Mouse (Mus musculus) limb, embryonic 14.5 days (tissue): ENCODE results near the gene Olfr749. TPM values are rescaled to one million over a fixed set of nuclear protein-coding genes. Genes with fewer than 3 reads are reported as not detected.

Experiments
- ATAC-seq: fragments of 200-750 bp; cut with Nextera tagmentation; 2 replicates; pipeline ENCODE4 v1.8.0; 2017; ENCODE audit warnings: low read depth, moderate number of reproducible peaks, moderate TSS enrichment; ENCODE audit not compliant: low FRiP score
- DNase-seq: peaks from one replicate; pipeline ENCODE4 v3.0.0-alpha.2; 2015; ENCODE audit warnings: low spot score
- H3K27ac ChIP-seq: fragments of 300-500 bp; sonication (generic); replicated peaks from 2 replicates; pipeline ENCODE4 v1.5.1; 2014; ENCODE audit warnings: low read depth, mild to moderate bottlenecking, low read length, moderate library complexity, mixed read lengths
- H3K27me3 ChIP-seq: fragments of 300-500 bp; sonication (generic); 2 replicates; pipeline ENCODE4 v1.6.1; 2014; ENCODE audit warnings: low read length, mixed read lengths; ENCODE audit not compliant: control insufficient read depth, insufficient read depth
- H3K36me3 ChIP-seq: fragments of 300-500 bp; sonication (generic); 2 replicates; pipeline ENCODE4 v1.6.1; 2014; ENCODE audit warnings: mild to moderate bottlenecking, low read length, moderate library complexity, mixed read lengths; ENCODE audit not compliant: control insufficient read depth, insufficient read depth
- H3K4me1 ChIP-seq: fragments of 300-500 bp; sonication (generic); 2 replicates; pipeline ENCODE4 v1.6.1; 2014; ENCODE audit warnings: antibody characterized with exemption, low read length, mixed read lengths; ENCODE audit not compliant: control insufficient read depth, insufficient read depth
- H3K4me2 ChIP-seq: fragments of 300-500 bp; sonication (generic); replicated peaks from 2 replicates; pipeline ENCODE4 v1.6.1; 2014; ENCODE audit warnings: low read depth, mild to moderate bottlenecking, low read length, moderate library complexity; ENCODE audit not compliant: severe bottlenecking
- H3K4me3 ChIP-seq: fragments of 300-500 bp; sonication (generic); replicated peaks from 2 replicates; pipeline ENCODE4 v1.5.1; 2014; ENCODE audit warnings: low read length
- H3K9ac ChIP-seq: fragments of 300-500 bp; sonication (generic); 2 replicates; pipeline ENCODE4 v1.6.1; 2014; ENCODE audit warnings: mild to moderate bottlenecking, low read depth, low read length, moderate library complexity; ENCODE audit not compliant: severe bottlenecking
- H3K9me3 ChIP-seq: fragments of 300-500 bp; sonication (generic); 2 replicates; pipeline ENCODE4 v1.6.1; 2016; ENCODE audit warnings: low read length; ENCODE audit not compliant: control insufficient read depth
- POLR2A ChIP-seq: fragments of 200-500 bp; IDR thresholded peaks from 2 replicates; pipeline ENCODE4 v1.8.0; 2012; ENCODE audit warnings: inconsistent platforms, mild to moderate bottlenecking, moderate library complexity, borderline replicate concordance; ENCODE audit not compliant: insufficient read depth, insufficient read length; ENCODE audit errors: extremely low read depth
- WGBS: fragments of 180-500 bp; shearing (Covaris S2); extraction: QIAGEN DNeasy Blood & Tissue Kit; methylation state at CpG from one replicate; pipeline ENCODE4 v1.1.7; 2014; 5-methylcytosine and 5-hydroxymethylcytosine counted together
- polyA plus RNA-seq, 2 experiments: library from polyadenylated mRNA; depleted of rRNA in 1 of 2; stranded (reverse) in 1 of 2; unstranded in 1 of 2; fragments of >200 nt; fragmentation: Nextera tagmentation in 1 of 2; extraction: Ambion mirVana in 1 of 2; gene quantifications; 2 replicates each; pipeline versions ENCODE4 v1.2.1 to v1.2.3; 2012 to 2014

Gene Olfr749
- polyA plus RNA-seq, 2 experiments = not detected

DNA sequence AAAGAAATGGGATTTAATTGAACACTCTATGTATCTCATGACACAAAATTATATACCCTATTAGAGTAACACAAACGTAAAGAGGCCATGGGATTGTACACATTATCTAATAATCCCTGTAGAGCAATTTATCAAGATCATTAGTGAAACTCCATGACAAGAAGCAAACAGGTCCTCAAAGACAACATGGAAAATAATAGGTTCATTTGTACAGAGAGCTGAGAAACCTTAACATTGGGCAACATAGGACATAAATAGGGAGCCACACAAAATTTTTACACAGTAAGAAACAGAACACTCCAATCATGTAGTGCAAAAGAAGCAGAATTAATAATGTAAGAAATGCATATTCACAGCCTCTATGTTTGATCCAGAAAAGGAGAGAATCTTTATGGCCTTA, 37.8 kb downstream of the Olfr749 start, which contains the start of gene Olfr748:
Olfr748 (plus strand) TSS at position 301 of the 400 bp plus-strand sequence.
- no peak within 1 kb of the TSS for H3K27ac ChIP-seq
- no peak within 1 kb of the TSS for H3K4me3 ChIP-seq
- DNase-seq (no peak), ATAC-seq (no peak)
- no peaks in the 10 kb centered on the region for H3K4me1 ChIP-seq
- H3K27me3 ChIP-seq = no peaks in the 10 kb centered on the region
- H3K36me3 ChIP-seq = no peaks in the 10 kb centered on the region
- no peak within 1 kb of the TSS for H3K9ac ChIP-seq
- no peak for TF ChIP-seq POLR2A
- 78% methylated on average over 1 of the region's 1 CpGs for WGBS
- H3K4me2 ChIP-seq = no peak within 1 kb of the TSS
- no peaks in the 10 kb centered on the region for H3K9me3 ChIP-seq

DNA sequence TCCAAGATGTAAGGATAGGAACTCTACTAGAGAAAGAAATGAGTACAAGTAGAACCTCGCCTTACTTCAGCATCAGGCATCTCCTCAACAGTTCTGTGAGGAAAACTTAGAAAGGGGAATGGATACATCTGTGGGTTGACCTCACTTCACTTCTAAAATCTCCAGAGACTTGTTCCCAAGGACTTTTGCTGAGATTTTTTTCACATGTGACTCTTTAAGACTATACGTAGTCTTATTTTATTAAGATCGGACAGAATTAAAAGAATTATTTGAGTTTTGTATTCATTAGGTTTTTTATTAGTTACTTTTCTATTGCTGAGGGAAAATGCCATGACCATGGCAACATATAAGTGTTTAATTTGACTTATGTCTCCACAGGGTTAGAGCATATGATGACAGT, 51.8 kb downstream of the Olfr749 start, which contains the start of gene Olfr747:
Olfr747 (minus strand) TSS at position 101 of the 400 bp plus-strand sequence.
- H3K4me1 ChIP-seq = no peaks in the 10 kb centered on the region
- no peak within 1 kb of the TSS for H3K27ac ChIP-seq
- no peak within 1 kb of the TSS for H3K4me2 ChIP-seq
- H3K9me3 ChIP-seq = no peaks in the 10 kb centered on the region
- no peaks in the 10 kb centered on the region for H3K27me3 ChIP-seq
- TF ChIP-seq POLR2A = no peak
- H3K9ac ChIP-seq = no peak within 1 kb of the TSS
- no peaks in the 10 kb centered on the region for H3K36me3 ChIP-seq
- ATAC-seq (no peak), DNase-seq (no peak)
- no peak within 1 kb of the TSS for H3K4me3 ChIP-seq
- WGBS = 82% methylated on average over 3 of the region's 3 CpGs

Other genes with a start within 250 kb of the Olfr749 start
- gene Olfr742, start 241.5 kb downstream of the Olfr749 start, polyA plus RNA-seq (2012; rRNA removed) = not detected in 2 replicates
- gene Olfr742, start 241.5 kb downstream of the Olfr749 start, polyA plus RNA-seq (2014; fragmentation: Nextera tagmentation; extraction: Ambion mirVana) = not detected in 2 replicates
- gene Olfr743, start 223.3 kb downstream of the Olfr749 start, polyA plus RNA-seq (2012; rRNA removed) = not detected in 2 replicates
- not detected in 2 replicates for gene Olfr743, start 223.3 kb downstream of the Olfr749 start, polyA plus RNA-seq (2014; fragmentation: Nextera tagmentation; extraction: Ambion mirVana)
- not detected in 2 replicates for gene Olfr744, start 130.2 kb downstream of the Olfr749 start, polyA plus RNA-seq (2012; rRNA removed)
- not detected in 2 replicates for gene Olfr744, start 130.2 kb downstream of the Olfr749 start, polyA plus RNA-seq (2014; fragmentation: Nextera tagmentation; extraction: Ambion mirVana)
- gene Olfr745, start 105.7 kb downstream of the Olfr749 start, polyA plus RNA-seq (2012; rRNA removed) = not detected in 2 replicates
- not detected in 2 replicates for gene Olfr745, start 105.7 kb downstream of the Olfr749 start, polyA plus RNA-seq (2014; fragmentation: Nextera tagmentation; extraction: Ambion mirVana)
- not detected in 2 replicates for gene Olfr746, start 98.0 kb downstream of the Olfr749 start, polyA plus RNA-seq (2012; rRNA removed)
- gene Olfr746, start 98.0 kb downstream of the Olfr749 start, polyA plus RNA-seq (2014; fragmentation: Nextera tagmentation; extraction: Ambion mirVana) = not detected in 2 replicates
- gene Olfr747, start 51.9 kb downstream of the Olfr749 start, polyA plus RNA-seq (2012; rRNA removed) = not detected in 2 replicates
- gene Olfr747, start 51.9 kb downstream of the Olfr749 start, polyA plus RNA-seq (2014; fragmentation: Nextera tagmentation; extraction: Ambion mirVana) = not detected in 2 replicates
- gene Olfr748, start 37.7 kb downstream of the Olfr749 start, polyA plus RNA-seq (2012; rRNA removed) = not detected in 2 replicates
- not detected in 2 replicates for gene Olfr748, start 37.7 kb downstream of the Olfr749 start, polyA plus RNA-seq (2014; fragmentation: Nextera tagmentation; extraction: Ambion mirVana)
- 75.6 and 77.4 TPM in 2 replicates for gene Ttc5, start 40.4 kb upstream of the Olfr749 start, polyA plus RNA-seq (2012; rRNA removed)
- 63.2 and 67.6 TPM in 2 replicates for gene Ttc5, start 40.4 kb upstream of the Olfr749 start, polyA plus RNA-seq (2014; fragmentation: Nextera tagmentation; extraction: Ambion mirVana)
- gene Ccnb1ip1, start 62.6 kb upstream of the Olfr749 start, polyA plus RNA-seq (2012; rRNA removed) = not detected in 2 replicates
- not detected in 2 replicates for gene Ccnb1ip1, start 62.6 kb upstream of the Olfr749 start, polyA plus RNA-seq (2014; fragmentation: Nextera tagmentation; extraction: Ambion mirVana)
- gene Parp2, start 62.7 kb upstream of the Olfr749 start, polyA plus RNA-seq (2012; rRNA removed) = 65.4 and 86.6 TPM in 2 replicates
- 54.0 and 57.8 TPM in 2 replicates for gene Parp2, start 62.7 kb upstream of the Olfr749 start, polyA plus RNA-seq (2014; fragmentation: Nextera tagmentation; extraction: Ambion mirVana)
- gene Tep1, start 125.5 kb upstream of the Olfr749 start, polyA plus RNA-seq (2012; rRNA removed) = 9.5 and 13.0 TPM in 2 replicates
- 8.3 and 10.5 TPM in 2 replicates for gene Tep1, start 125.5 kb upstream of the Olfr749 start, polyA plus RNA-seq (2014; fragmentation: Nextera tagmentation; extraction: Ambion mirVana)
- 0.17 and 0.28 TPM in 2 replicates for gene Klhl33, start 152.4 kb upstream of the Olfr749 start, polyA plus RNA-seq (2012; rRNA removed)
- gene Klhl33, start 152.4 kb upstream of the Olfr749 start, polyA plus RNA-seq (2014; fragmentation: Nextera tagmentation; extraction: Ambion mirVana) = 0.08 and 0.11 TPM in 2 replicates
- gene Osgep, start 179.8 kb upstream of the Olfr749 start, polyA plus RNA-seq (2012; rRNA removed) = 116 and 137 TPM in 2 replicates
- gene Osgep, start 179.8 kb upstream of the Olfr749 start, polyA plus RNA-seq (2014; fragmentation: Nextera tagmentation; extraction: Ambion mirVana) = 163 and 164 TPM in 2 replicates
- gene Apex1, start 179.9 kb upstream of the Olfr749 start, polyA plus RNA-seq (2012; rRNA removed) = 127 and 143 TPM in 2 replicates
- gene Apex1, start 179.9 kb upstream of the Olfr749 start, polyA plus RNA-seq (2014; fragmentation: Nextera tagmentation; extraction: Ambion mirVana) = 218 and 219 TPM in 2 replicates
- gene Pip4p1, start 185.8 kb upstream of the Olfr749 start, polyA plus RNA-seq (2012; rRNA removed) = 82.3 and 122 TPM in 2 replicates
- 50.3 and 54.0 TPM in 2 replicates for gene Pip4p1, start 185.8 kb upstream of the Olfr749 start, polyA plus RNA-seq (2014; fragmentation: Nextera tagmentation; extraction: Ambion mirVana)
- gene Pnp, start 186.0 kb upstream of the Olfr749 start, polyA plus RNA-seq (2012; rRNA removed) = 37.7 and 42.1 TPM in 2 replicates
- gene Pnp, start 186.0 kb upstream of the Olfr749 start, polyA plus RNA-seq (2014; fragmentation: Nextera tagmentation; extraction: Ambion mirVana) = 52.4 and 52.6 TPM in 2 replicates
- gene Gm49342, start 199.4 kb upstream of the Olfr749 start, polyA plus RNA-seq (2012; rRNA removed) = 42.1 and 42.8 TPM in 2 replicates
- not detected in 2 replicates for gene Gm49342, start 199.4 kb upstream of the Olfr749 start, polyA plus RNA-seq (2014; fragmentation: Nextera tagmentation; extraction: Ambion mirVana)
- 0.15 and 0.31 TPM in 2 replicates for gene Pnp2, start 210.9 kb upstream of the Olfr749 start, polyA plus RNA-seq (2012; rRNA removed)
- 0.37 and 0.39 TPM in 2 replicates for gene Pnp2, start 210.9 kb upstream of the Olfr749 start, polyA plus RNA-seq (2014; fragmentation: Nextera tagmentation; extraction: Ambion mirVana)